Mouse (Mus musculus): Measurements from ENCODE around the gene Kif26b. TPM values are rescaled to one million over a fixed set of nuclear protein-coding genes. Genes with fewer than 3 reads are reported as not detected.

Gene Kif26b
- polyA plus RNA-seq, 1 experiment from 2014 or later = 6.5 TPM

GRCm38 (mm10) chr1:178549576-178549975 is 20.7 kb downstream of the Kif26b start:
- WGBS = 90% methylated on average over 4 of the region's 4 CpGs
- H3K27ac ChIP-seq (ENCODE audit: low read depth, low read length) = no peak overlapping the region
- DNase-seq (ENCODE audit: low spot score) = no peak
- no peaks in the 10 kb centered on the region for H3K4me1 ChIP-seq (replicated peaks; ENCODE audit: control insufficient read depth, insufficient read depth, low read length)
- no peak overlapping the region for H3K4me2 ChIP-seq (replicated peaks; ENCODE audit: low read depth, low read length)
- H3K9ac ChIP-seq (ENCODE audit: low read depth, low read length) = no peak overlapping the region
- H3K36me3 ChIP-seq (ENCODE audit: control insufficient read depth, insufficient read depth, low read length) = no peaks in the 10 kb centered on the region
- no peaks in the 10 kb centered on the region for H3K27me3 ChIP-seq (ENCODE audit: control insufficient read depth, insufficient read depth, low read length)
- H3K9me3 ChIP-seq (ENCODE audit: control insufficient read depth, low read length) = no peaks in the 10 kb centered on the region
- H3K4me3 ChIP-seq (ENCODE audit: low read depth, low read length) = no peak overlapping the region
- no peak for ATAC-seq (ENCODE audit: low FRiP score)

- H3K9me3 ChIP-seq (ENCODE audit: control insufficient read depth, low read length) = no peaks in the 10 kb centered on the region
- H3K27me3 ChIP-seq (ENCODE audit: control insufficient read depth, insufficient read depth, low read length) = no peaks in the 10 kb centered on the region
- H3K9ac ChIP-seq (ENCODE audit: low read depth, low read length) = no peak overlapping the region
- no peak overlapping the region for H3K4me2 ChIP-seq (replicated peaks; ENCODE audit: low read depth, low read length)
- DNase-seq (ENCODE audit: low spot score) (no peak), ATAC-seq (ENCODE audit: low FRiP score) (no peak)
- H3K36me3 ChIP-seq (ENCODE audit: control insufficient read depth, insufficient read depth, low read length) = no peaks in the 10 kb centered on the region
- H3K4me3 ChIP-seq (ENCODE audit: low read depth, low read length) = no peak overlapping the region
- 76% methylated on average over 5 of the region's 5 CpGs for WGBS
- no peaks in the 10 kb centered on the region for H3K4me1 ChIP-seq (replicated peaks; ENCODE audit: control insufficient read depth, insufficient read depth, low read length)
- no peak overlapping the region for H3K27ac ChIP-seq (ENCODE audit: low read depth, low read length)
Measured at GRCm38 (mm10) chr1:178550477-178551047, 21.6 kb downstream of the Kif26b start.

GRCm38 (mm10) chr1:178552278-178552897 is 23.5 kb downstream of the Kif26b start:
- no peak overlapping the region for H3K4me3 ChIP-seq (ENCODE audit: low read depth, low read length)
- H3K9me3 ChIP-seq (ENCODE audit: control insufficient read depth, low read length) = no peaks in the 10 kb centered on the region
- H3K27me3 ChIP-seq (ENCODE audit: control insufficient read depth, insufficient read depth, low read length) = no peaks in the 10 kb centered on the region
- WGBS = 85% methylated on average over 6 of the region's 6 CpGs
- H3K9ac ChIP-seq (ENCODE audit: low read depth, low read length) = no peak overlapping the region
- H3K4me1 ChIP-seq (replicated peaks; ENCODE audit: control insufficient read depth, insufficient read depth, low read length) = no peaks in the 10 kb centered on the region
- H3K4me2 ChIP-seq (replicated peaks; ENCODE audit: low read depth, low read length) = no peak overlapping the region
- no peaks in the 10 kb centered on the region for H3K36me3 ChIP-seq (ENCODE audit: control insufficient read depth, insufficient read depth, low read length)
- no peak overlapping the region for H3K27ac ChIP-seq (ENCODE audit: low read depth, low read length)
- ATAC-seq (ENCODE audit: low FRiP score) = no peak
- DNase-seq (ENCODE audit: low spot score) = no peak

- H3K4me1 ChIP-seq (replicated peaks; ENCODE audit: control insufficient read depth, insufficient read depth, low read length) = no peaks in the 10 kb centered on the region
- 62% methylated on average over 10 of the region's 10 CpGs for WGBS
- H3K9me3 ChIP-seq (ENCODE audit: control insufficient read depth, low read length) = no peaks in the 10 kb centered on the region
- H3K36me3 ChIP-seq (ENCODE audit: control insufficient read depth, insufficient read depth, low read length) = no peaks in the 10 kb centered on the region
- ATAC-seq (ENCODE audit: low FRiP score) (no peak), DNase-seq (ENCODE audit: low spot score) (no peak)
- no peaks in the 10 kb centered on the region for H3K27me3 ChIP-seq (ENCODE audit: control insufficient read depth, insufficient read depth, low read length)
- H3K4me3 ChIP-seq (ENCODE audit: low read depth, low read length) = no peak overlapping the region
- no peak overlapping the region for H3K27ac ChIP-seq (ENCODE audit: low read depth, low read length)
- no peak overlapping the region for H3K4me2 ChIP-seq (replicated peaks; ENCODE audit: low read depth, low read length)
- no peak overlapping the region for H3K9ac ChIP-seq (ENCODE audit: low read depth, low read length)
Measured at GRCm38 (mm10) chr1:178552898-178553284, 24.0 kb downstream of the Kif26b start.

- ATAC-seq (ENCODE audit: low FRiP score) = no peak
- WGBS = 91% methylated on average over 8 of the region's 8 CpGs
Measured at GRCm38 (mm10) chr1:178556226-178556625, 27.3 kb downstream of the Kif26b start.

GRCm38 (mm10) chr1:178560043-178560442 is 31.1 kb downstream of the Kif26b start:
- Histone ChIP-seq H3K36me3 (ENCODE audit: control insufficient read depth, insufficient read depth, low read length) (no peaks in the 10 kb centered on the region), H3K9me3 (ENCODE audit: control insufficient read depth, low read length) (no peaks in the 10 kb centered on the region), H3K27me3 (ENCODE audit: control insufficient read depth, insufficient read depth, low read length) (no peaks in the 10 kb centered on the region), H3K4me3 (ENCODE audit: low read depth, low read length) (no peak overlapping the region), H3K4me2 (replicated peaks; ENCODE audit: low read depth, low read length) (no peak overlapping the region), H3K9ac (ENCODE audit: low read depth, low read length) (no peak overlapping the region), H3K4me1 (replicated peaks; ENCODE audit: control insufficient read depth, insufficient read depth, low read length) (no peaks in the 10 kb centered on the region), H3K27ac (ENCODE audit: low read depth, low read length) (no peak overlapping the region)
- WGBS = 97% methylated on average over 1 of the region's 1 CpGs
- DNase-seq (ENCODE audit: low spot score) (no peak), ATAC-seq (ENCODE audit: low FRiP score) (no peak)

More at GRCm38 (mm10) chr1:178556226-178556625, 27.3 kb downstream of the Kif26b start:
- no peak overlapping the region for H3K9ac ChIP-seq (ENCODE audit: low read depth, low read length)
- H3K4me3 ChIP-seq (ENCODE audit: low read depth, low read length) = no peak overlapping the region
- no peak overlapping the region for H3K27ac ChIP-seq (ENCODE audit: low read depth, low read length)
- DNase-seq (ENCODE audit: low spot score) = no peak
- H3K36me3 ChIP-seq (ENCODE audit: control insufficient read depth, insufficient read depth, low read length) = no peaks in the 10 kb centered on the region
- H3K4me2 ChIP-seq (replicated peaks; ENCODE audit: low read depth, low read length) = no peak overlapping the region
- H3K9me3 ChIP-seq (ENCODE audit: control insufficient read depth, low read length) = no peaks in the 10 kb centered on the region
- no peaks in the 10 kb centered on the region for H3K4me1 ChIP-seq (replicated peaks; ENCODE audit: control insufficient read depth, insufficient read depth, low read length)
- no peaks in the 10 kb centered on the region for H3K27me3 ChIP-seq (ENCODE audit: control insufficient read depth, insufficient read depth, low read length)

GRCm38 (mm10) chr1:178563834-178564233 is 34.9 kb downstream of the Kif26b start:
- Histone ChIP-seq H3K27ac (ENCODE audit: low read depth, low read length) (no peak overlapping the region), H3K27me3 (ENCODE audit: control insufficient read depth, insufficient read depth, low read length) (no peaks in the 10 kb centered on the region), H3K4me2 (replicated peaks; ENCODE audit: low read depth, low read length) (no peak overlapping the region), H3K36me3 (ENCODE audit: control insufficient read depth, insufficient read depth, low read length) (no peaks in the 10 kb centered on the region), H3K4me1 (replicated peaks; ENCODE audit: control insufficient read depth, insufficient read depth, low read length) (no peaks in the 10 kb centered on the region), H3K9ac (ENCODE audit: low read depth, low read length) (no peak overlapping the region), H3K4me3 (ENCODE audit: low read depth, low read length) (no peak overlapping the region), H3K9me3 (ENCODE audit: control insufficient read depth, low read length) (no peaks in the 10 kb centered on the region)
- DNase-seq (ENCODE audit: low spot score) = no peak
- ATAC-seq (ENCODE audit: low FRiP score) = no peak
- WGBS = 92% methylated on average over 2 of the region's 2 CpGs

- Histone ChIP-seq H3K4me1 (replicated peaks; ENCODE audit: control insufficient read depth, insufficient read depth, low read length) (no peaks in the 10 kb centered on the region), H3K36me3 (ENCODE audit: control insufficient read depth, insufficient read depth, low read length) (no peaks in the 10 kb centered on the region), H3K4me2 (replicated peaks; ENCODE audit: low read depth, low read length) (no peak overlapping the region), H3K9me3 (ENCODE audit: control insufficient read depth, low read length) (no peaks in the 10 kb centered on the region), H3K27ac (ENCODE audit: low read depth, low read length) (no peak overlapping the region), H3K27me3 (ENCODE audit: control insufficient read depth, insufficient read depth, low read length) (no peaks in the 10 kb centered on the region), H3K9ac (ENCODE audit: low read depth, low read length) (no peak overlapping the region), H3K4me3 (ENCODE audit: low read depth, low read length) (no peak overlapping the region)
- ATAC-seq (ENCODE audit: low FRiP score) (no peak), DNase-seq (ENCODE audit: low spot score) (no peak)
- WGBS = 67% methylated on average over 4 of the region's 4 CpGs
Measured at GRCm38 (mm10) chr1:178564800-178565199, 35.9 kb downstream of the Kif26b start.

Data from hindbrain, embryonic 11.5 days (tissue).